Mouse (Mus musculus) neural tube, embryonic 13.5 days (tissue): ENCODE data around the gene Gm960. TPM values are rescaled to one million over a fixed set of nuclear protein-coding genes. Genes with fewer than 3 reads are reported as not detected.

Source experiments
- microRNA-seq: library from miRNA; unstranded; fragments of <30 nt; microRNA quantifications from one replicate; pipeline ENCODE4, GENCODE M21; 2016
- polyA plus RNA-seq: library from polyadenylated mRNA; unstranded; fragments of >200 nt; fragmentation: Nextera tagmentation; extraction: Ambion mirVana; gene quantifications from 2 replicates; pipeline ENCODE4 v1.2.1, GENCODE M21; 2015

Gm960 gene
- polyA plus RNA-seq, 1 experiment from 2014 or later, result 5.7 TPM

Small RNA genes within 50 kb of the gene (microRNA-seq; reads per million reads assigned to microRNA genes)
- 0.74 reads per million for gene Mir6986

Other genes starting within 250 kb of the Gm960 start
- 2.7 and 4.2 TPM in 2 replicates for gene Syt12, start 221.2 kb downstream of the Gm960 start, polyA plus RNA-seq
- gene 2010003K11Rik, start 200.1 kb downstream of the Gm960 start, polyA plus RNA-seq, result not detected in 2 replicates
- gene Pcx, start 188.2 kb downstream of the Gm960 start, polyA plus RNA-seq, result 21.0 and 21.9 TPM in 2 replicates
- 10.5 and 10.9 TPM in 2 replicates for gene Lrfn4, start 83.0 kb downstream of the Gm960 start, polyA plus RNA-seq
- 51.8 and 56.0 TPM in 2 replicates for gene Rce1, start 73.0 kb downstream of the Gm960 start, polyA plus RNA-seq
- gene Sptbn2, start 12.5 kb upstream of the Gm960 start, polyA plus RNA-seq, result 29.5 and 30.4 TPM in 2 replicates
- gene Rbm4b, start 57.8 kb upstream of the Gm960 start, polyA plus RNA-seq, result 164 and 184 TPM in 2 replicates
- gene Rbm4, start 95.2 kb upstream of the Gm960 start, polyA plus RNA-seq, result 94.7 and 110 TPM in 2 replicates
- 28.5 and 37.3 TPM in 2 replicates for gene Gm21992, start 112.9 kb upstream of the Gm960 start, polyA plus RNA-seq
- 64.0 and 69.5 TPM in 2 replicates for gene Rbm14, start 113.0 kb upstream of the Gm960 start, polyA plus RNA-seq
- gene Ccs, start 140.7 kb upstream of the Gm960 start, polyA plus RNA-seq, result 43.7 and 44.7 TPM in 2 replicates
- 0.35 and 0.45 TPM in 2 replicates for gene Ccdc87, start 140.7 kb upstream of the Gm960 start, polyA plus RNA-seq
- 66.7 and 70.4 TPM in 2 replicates for gene Ctsf, start 156.5 kb upstream of the Gm960 start, polyA plus RNA-seq
- gene Actn3, start 179.2 kb upstream of the Gm960 start, polyA plus RNA-seq, result 3.1 and 3.2 TPM in 2 replicates
- 19.5 and 22.1 TPM in 2 replicates for gene Zdhhc24, start 180.0 kb upstream of the Gm960 start, polyA plus RNA-seq
- 7.6 and 9.4 TPM in 2 replicates for gene Bbs1, start 208.0 kb upstream of the Gm960 start, polyA plus RNA-seq
- 109 and 120 TPM in 2 replicates for gene Dpp3, start 229.6 kb upstream of the Gm960 start, polyA plus RNA-seq
- 8.1 and 9.3 TPM in 2 replicates for gene Peli3, start 244.5 kb upstream of the Gm960 start, polyA plus RNA-seq